Mouse (Mus musculus): ENCODE results near the gene Npr3. TPM values are rescaled to one million over a fixed set of nuclear protein-coding genes. Genes with fewer than 3 reads are reported as not detected.
"Not testable (repeated sequence)": the region's sequence is repeated elsewhere in the genome, so short reads cannot be mapped to it uniquely, and the experiment has no call there.

The Npr3 gene
- polyA plus RNA-seq, 1 experiment from 2014 or later, result 3.0 TPM

GRCm38 (mm10) chr15:11866918-11867317 lies 40.2 kb downstream of the Npr3 start:
- H3K27me3 ChIP-seq (ENCODE audit: low read depth, poor library complexity, severe bottlenecking), result no peaks in the 10 kb centered on the region
- H3K4me3 ChIP-seq, result no peak overlapping the region
- H3K36me3 ChIP-seq, result no peaks in the 10 kb centered on the region
- no peaks in the 10 kb centered on the region for H3K9me3 ChIP-seq (replicated peaks)
- WGBS, result 94% methylated on average over 3 of the region's 3 CpGs
- H3K4me1 ChIP-seq, result no peaks in the 10 kb centered on the region
- DNase-seq (ENCODE audit: low spot score), result no peak
- no peak overlapping the region for H3K27ac ChIP-seq (replicated peaks)

DNA sequence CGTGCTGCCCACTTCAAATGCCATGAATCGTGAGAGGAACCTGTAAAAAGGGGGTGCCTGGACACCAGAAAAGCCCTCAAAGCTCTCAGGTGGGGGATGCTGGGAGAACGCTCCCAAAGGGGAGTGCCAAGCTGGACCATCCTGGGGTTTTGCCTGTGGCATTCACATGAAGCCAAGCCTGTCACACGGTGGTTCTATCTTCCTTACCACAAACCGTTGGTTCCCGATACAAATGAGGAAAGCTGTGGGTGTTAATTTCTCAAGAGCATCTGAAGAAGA lies 43.6 kb downstream of the Npr3 start:
- DNase-seq (ENCODE audit: low spot score), result no peak
- WGBS, result 91% methylated on average over 6 of the region's 6 CpGs
- no peaks in the 10 kb centered on the region for H3K27me3 ChIP-seq (ENCODE audit: low read depth, poor library complexity, severe bottlenecking)
- no peak overlapping the region for H3K27ac ChIP-seq (replicated peaks)
- no peak overlapping the region for H3K4me3 ChIP-seq
- no peaks in the 10 kb centered on the region for H3K9me3 ChIP-seq (replicated peaks)
- no peaks in the 10 kb centered on the region for H3K4me1 ChIP-seq
- no peaks in the 10 kb centered on the region for H3K36me3 ChIP-seq

GRCm38 (mm10) chr15:11862785-11863539 lies 44.1 kb downstream of the Npr3 start:
- 86% methylated on average over 15 of the region's 15 CpGs for WGBS
- Histone ChIP-seq H3K4me3 (no peak overlapping the region), H3K27ac (replicated peaks) (no peak overlapping the region), H3K9me3 (replicated peaks) (no peaks in the 10 kb centered on the region), H3K36me3 (no peaks in the 10 kb centered on the region), H3K4me1 (no peaks in the 10 kb centered on the region), H3K27me3 (ENCODE audit: low read depth, poor library complexity, severe bottlenecking) (no peaks in the 10 kb centered on the region)
- no peak for DNase-seq (ENCODE audit: low spot score)

GRCm38 (mm10) chr15:11862253-11862652 lies 44.8 kb downstream of the Npr3 start:
- 91% methylated on average over 7 of the region's 7 CpGs for WGBS
- DNase-seq (ENCODE audit: low spot score), result no peak
- Histone ChIP-seq H3K27ac (replicated peaks) (no peak overlapping the region), H3K27me3 (ENCODE audit: low read depth, poor library complexity, severe bottlenecking) (no peaks in the 10 kb centered on the region), H3K4me3 (no peak overlapping the region), H3K4me1 (no peaks in the 10 kb centered on the region), H3K36me3 (no peaks in the 10 kb centered on the region), H3K9me3 (replicated peaks) (no peaks in the 10 kb centered on the region)

DNA sequence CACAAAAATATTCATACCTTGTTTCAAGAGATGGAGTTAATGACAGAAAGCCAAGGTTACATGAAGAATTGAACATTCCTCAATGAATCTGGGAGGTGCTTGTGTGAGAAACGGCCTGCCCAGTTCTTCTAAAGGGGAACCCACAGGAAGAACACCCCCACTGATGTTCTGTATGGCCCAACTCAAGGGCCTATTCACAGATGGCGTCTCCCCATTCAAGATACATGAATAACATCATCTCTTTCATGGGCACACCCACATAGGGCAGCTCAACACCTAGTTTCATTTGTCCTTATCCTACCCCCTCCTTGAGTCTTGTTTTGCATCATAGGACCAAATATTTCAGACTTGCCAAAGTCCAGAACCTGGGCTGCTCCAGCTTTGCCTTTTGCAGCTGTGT lies 46.8 kb downstream of the Npr3 start:
- Histone ChIP-seq H3K27me3 (ENCODE audit: low read depth, poor library complexity, severe bottlenecking) (no peaks in the 10 kb centered on the region), H3K4me1 (no peaks in the 10 kb centered on the region), H3K9me3 (replicated peaks) (no peaks in the 10 kb centered on the region), H3K36me3 (no peaks in the 10 kb centered on the region), H3K27ac (replicated peaks) (no peak overlapping the region), H3K4me3 (no peak overlapping the region)
- WGBS, result 88% methylated on average over 2 of the region's 2 CpGs
- no peak for DNase-seq (ENCODE audit: low spot score)

DNA sequence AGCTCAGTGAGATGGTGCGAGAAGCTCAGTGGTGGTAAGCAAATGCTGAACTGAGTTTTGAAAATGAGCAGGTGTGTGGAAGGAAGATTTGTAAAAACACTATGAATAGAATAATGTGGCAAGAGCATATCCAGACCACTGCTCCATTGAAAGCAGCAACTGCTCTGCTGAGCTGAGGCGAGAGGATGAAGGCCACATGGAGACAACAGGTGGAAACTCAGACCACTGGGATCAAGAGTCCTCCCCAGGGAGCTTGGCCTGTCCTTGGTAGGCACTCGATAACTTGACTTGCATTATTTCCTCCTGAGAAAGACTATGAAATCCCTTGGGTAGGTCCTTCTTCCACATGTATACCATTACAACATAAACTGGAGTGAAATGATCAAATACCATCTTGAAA lies 47.3 kb downstream of the Npr3 start:
- no peaks in the 10 kb centered on the region for H3K27me3 ChIP-seq (ENCODE audit: low read depth, poor library complexity, severe bottlenecking)
- no peak overlapping the region for H3K27ac ChIP-seq (replicated peaks)
- DNase-seq (ENCODE audit: low spot score), result no peak
- WGBS, result 90% methylated on average over 3 of the region's 3 CpGs
- no peak overlapping the region for H3K4me3 ChIP-seq
- no peaks in the 10 kb centered on the region for H3K9me3 ChIP-seq (replicated peaks)
- H3K4me1 ChIP-seq, result no peaks in the 10 kb centered on the region
- H3K36me3 ChIP-seq, result no peaks in the 10 kb centered on the region

DNA sequence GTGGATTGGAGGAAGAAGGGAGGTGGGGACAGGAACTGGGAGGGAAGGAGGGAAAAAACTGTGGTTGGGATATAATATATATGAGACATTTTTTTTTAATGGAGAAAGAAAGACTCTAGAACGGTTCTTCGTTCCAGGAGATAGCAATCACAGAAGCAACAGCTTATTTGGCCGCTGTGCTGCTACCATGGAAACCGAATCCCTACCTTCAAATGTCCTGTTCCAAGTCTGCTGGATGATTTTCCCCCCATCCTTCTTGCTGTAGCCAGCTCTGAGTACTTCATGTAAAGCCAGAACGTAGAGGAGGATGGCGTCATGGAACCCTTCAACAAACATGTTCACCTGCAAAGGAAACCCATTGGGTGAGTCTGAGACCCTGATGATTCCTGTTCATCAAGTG lies 48.7 kb downstream of the Npr3 start:
- Histone ChIP-seq H3K4me3 (no peak overlapping the region), H3K4me1 (no peaks in the 10 kb centered on the region), H3K27me3 (ENCODE audit: low read depth, poor library complexity, severe bottlenecking) (no peaks in the 10 kb centered on the region), H3K9me3 (replicated peaks) (no peaks in the 10 kb centered on the region), H3K36me3 (no peaks in the 10 kb centered on the region), H3K27ac (replicated peaks) (no peak overlapping the region)
- DNase-seq (ENCODE audit: low spot score), result no peak
- 91% methylated on average over 6 of the region's 6 CpGs for WGBS

DNA sequence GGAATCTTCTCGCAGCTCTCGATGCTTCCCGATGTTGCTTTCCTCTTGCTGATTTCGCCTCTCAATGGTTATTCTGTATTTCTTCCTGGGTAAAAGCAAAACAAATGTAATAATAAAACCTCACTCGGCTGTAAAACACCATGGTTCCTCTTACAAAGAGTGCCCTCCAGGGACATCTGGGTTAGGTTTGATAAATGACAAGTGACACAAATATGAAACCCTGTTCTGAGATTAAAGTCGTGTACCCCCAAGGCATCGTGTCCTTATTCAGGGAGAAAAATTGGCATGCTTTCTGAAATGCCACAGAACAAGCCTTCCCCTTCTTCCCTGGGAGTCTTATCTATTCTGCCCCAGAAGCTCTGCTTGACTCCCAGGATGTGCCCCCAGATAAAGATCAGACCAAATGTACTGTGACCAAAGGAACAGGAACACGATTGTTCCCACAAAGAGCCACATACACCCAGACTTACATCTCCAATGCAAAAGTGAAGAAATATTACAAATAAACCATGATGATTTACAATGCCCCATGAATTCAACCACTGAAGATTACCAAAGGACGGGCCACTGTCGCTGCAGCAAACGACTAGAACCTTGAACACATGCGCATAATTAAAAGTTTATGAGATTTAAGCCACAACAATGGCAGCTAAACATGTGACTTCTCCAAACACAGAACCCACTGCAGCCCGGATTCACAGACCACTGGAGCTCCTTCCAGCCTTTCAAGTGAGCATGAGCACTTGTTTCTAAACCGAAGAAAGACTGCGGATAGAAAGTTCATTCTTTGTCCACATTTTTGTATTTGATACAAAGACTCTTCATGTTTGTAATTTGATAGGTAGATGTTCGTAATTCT lies 61.7 kb downstream of the Npr3 start:
- WGBS, result 76% methylated on average over 16 of the region's 16 CpGs
- DNase-seq (ENCODE audit: low spot score), result no peak
- no peak overlapping the region for H3K27ac ChIP-seq (replicated peaks)
- no peaks in the 10 kb centered on the region for H3K27me3 ChIP-seq (ENCODE audit: low read depth, poor library complexity, severe bottlenecking)
- no peaks in the 10 kb centered on the region for H3K9me3 ChIP-seq (replicated peaks)
- H3K36me3 ChIP-seq, result no peaks in the 10 kb centered on the region
- no peak overlapping the region for H3K4me3 ChIP-seq
- H3K4me1 ChIP-seq, result peaks cover 3% of the 10 kb centered on the region; the same call in 1 of the 2 replicates

DNA sequence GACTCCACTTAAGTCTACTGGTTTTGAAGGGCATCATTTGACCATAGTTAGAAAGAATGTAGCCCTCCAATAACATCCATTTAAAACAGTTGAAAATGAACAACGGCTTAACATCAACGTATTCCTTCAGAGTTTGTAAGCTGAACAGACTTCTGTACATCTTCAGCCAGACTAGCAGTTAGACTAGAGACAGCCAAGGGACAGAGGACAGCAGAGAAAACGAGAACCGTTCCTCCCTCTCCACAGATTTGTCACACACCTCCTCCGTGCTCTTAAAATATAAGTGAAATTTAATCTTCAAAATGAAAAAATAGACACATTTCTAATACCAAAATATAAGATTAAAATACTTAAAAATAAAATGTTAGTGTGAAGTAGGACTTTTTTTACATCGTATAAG lies 63.0 kb downstream of the Npr3 start:
- H3K4me3 ChIP-seq, result no peak overlapping the region
- H3K36me3 ChIP-seq, result no peaks in the 10 kb centered on the region
- no peaks in the 10 kb centered on the region for H3K9me3 ChIP-seq (replicated peaks)
- DNase-seq (ENCODE audit: low spot score), result no peak
- H3K27me3 ChIP-seq (ENCODE audit: low read depth, poor library complexity, severe bottlenecking), result no peaks in the 10 kb centered on the region
- H3K27ac ChIP-seq (replicated peaks), result no peak overlapping the region
- WGBS, result 92% methylated on average over 6 of the region's 6 CpGs
- peaks cover 3% of the 10 kb centered on the region; the same call in 1 of the 2 replicates for H3K4me1 ChIP-seq

DNA sequence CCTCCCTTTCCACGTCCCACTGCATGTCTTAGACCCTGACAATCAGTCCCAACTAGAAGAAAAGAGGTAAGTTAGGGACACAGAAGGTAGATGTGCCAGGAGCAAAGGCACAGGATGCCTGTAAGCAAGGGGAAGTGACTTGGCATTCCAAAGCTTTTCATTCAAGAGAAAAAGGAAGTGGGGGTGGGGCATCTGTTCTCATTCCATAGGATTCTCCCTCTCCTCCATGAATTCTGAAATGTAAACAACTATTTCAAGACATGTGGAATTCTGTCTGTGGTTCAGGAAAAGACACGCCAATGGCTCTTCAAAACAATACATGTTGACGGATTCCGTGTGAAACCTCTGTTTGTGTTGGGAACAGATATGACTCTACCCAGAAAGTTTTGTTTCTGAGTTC lies 65.3 kb downstream of the Npr3 start:
- WGBS, result 77% methylated on average over 4 of the region's 4 CpGs
- Histone ChIP-seq H3K4me1 (peaks cover 3% of the 10 kb centered on the region; the same call in 1 of the 2 replicates), H3K27ac (replicated peaks) (no peak overlapping the region), H3K36me3 (no peaks in the 10 kb centered on the region), H3K27me3 (ENCODE audit: low read depth, poor library complexity, severe bottlenecking) (no peaks in the 10 kb centered on the region), H3K4me3 (no peak overlapping the region), H3K9me3 (replicated peaks) (no peaks in the 10 kb centered on the region)
- no peak for DNase-seq (ENCODE audit: low spot score)

- WGBS, result 78% methylated on average over 1 of the region's 1 CpGs
- H3K27me3 ChIP-seq (ENCODE audit: low read depth, poor library complexity, severe bottlenecking), result no peaks in the 10 kb centered on the region
- no peaks in the 10 kb centered on the region for H3K9me3 ChIP-seq (replicated peaks)
- no peak for DNase-seq (ENCODE audit: low spot score)
- H3K4me3 ChIP-seq, result no peak overlapping the region
- H3K4me1 ChIP-seq, result peaks cover 15% of the 10 kb centered on the region
- H3K27ac ChIP-seq (replicated peaks), result no peak overlapping the region
- no peaks in the 10 kb centered on the region for H3K36me3 ChIP-seq
Measured at GRCm38 (mm10) chr15:11835913-11836312, 71.2 kb downstream of the Npr3 start.

GRCm38 (mm10) chr15:11822347-11822746 lies 84.7 kb downstream of the Npr3 start:
- H3K27ac ChIP-seq (replicated peaks); H3K27me3 ChIP-seq (ENCODE audit: low read depth, poor library complexity, severe bottlenecking); H3K4me1 ChIP-seq; H3K9me3 ChIP-seq (replicated peaks); H3K36me3 ChIP-seq; DNase-seq (ENCODE audit: low spot score); H3K4me3 ChIP-seq: not testable (repeated sequence)
- 81% methylated on average over 6 of the region's 6 CpGs for WGBS

- H3K27ac ChIP-seq (replicated peaks), result no peak overlapping the region
- H3K27me3 ChIP-seq (ENCODE audit: low read depth, poor library complexity, severe bottlenecking), result no peaks in the 10 kb centered on the region
- no peak overlapping the region for H3K4me3 ChIP-seq
- no peaks in the 10 kb centered on the region for H3K36me3 ChIP-seq
- no peaks in the 10 kb centered on the region for H3K9me3 ChIP-seq (replicated peaks)
- no peaks in the 10 kb centered on the region for H3K4me1 ChIP-seq
- no peak for DNase-seq (ENCODE audit: low spot score)
- 65% methylated on average over 4 of the region's 4 CpGs for WGBS
Measured at GRCm38 (mm10) chr15:11815551-11815950, 91.5 kb downstream of the Npr3 start.
